Comparison of ENCODE assay signal across 8 mouse cellular contexts in the genomic region with DNA sequence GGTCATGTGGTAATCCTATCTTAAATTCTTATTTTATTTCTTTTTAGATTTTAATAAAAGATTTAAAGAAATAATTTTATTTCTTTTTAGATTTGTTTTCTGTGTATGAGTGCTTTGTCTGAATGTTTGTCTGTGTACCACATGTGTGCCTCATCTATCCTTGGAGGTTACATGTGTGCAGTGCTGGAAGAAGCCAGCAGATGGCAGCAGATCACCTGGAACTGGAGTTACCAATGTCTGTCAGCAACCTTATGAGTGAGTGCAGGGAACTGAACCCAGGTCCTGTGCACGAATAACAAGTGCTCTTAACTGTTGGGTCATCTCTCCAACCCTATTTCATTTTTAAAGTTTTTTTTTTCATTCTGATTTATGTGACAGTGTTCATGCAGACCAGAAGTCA. TPM values are rescaled to one million over a fixed set of nuclear protein-coding genes. Genes with fewer than 3 reads are reported as not detected.
DNase-seq lines count a peak whose midpoint lies in the region; ATAC-seq and TF ChIP-seq lines count a peak whose summit lies in the region.

No protein-coding gene starts in this region.

- no peaks in the 10 kb centered on the region for H3K27me3 ChIP-seq in hindbrain, embryonic 11.5 days (ENCODE audit: control insufficient read depth, insufficient read depth, low read length)
- no peaks in the 10 kb centered on the region for H3K27me3 ChIP-seq in hindbrain, embryonic 12.5 days
- no peaks in the 10 kb centered on the region for H3K27me3 ChIP-seq in E14TG2a.4 (ENCODE audit: insufficient read depth, low read length)
- no peaks in the 10 kb centered on the region for H3K27me3 ChIP-seq in limb, embryonic 14.5 days (ENCODE audit: control insufficient read depth, insufficient read depth, low read length)

- DNase-seq in hindbrain, embryonic 11.5 days (ENCODE audit: low spot score) = peak; percentile 76
- DNase-seq in adrenal gland, postnatal 36 days = peak; percentile 52 to 66
- peak; percentile 17 for DNase-seq in limb, embryonic 14.5 days (ENCODE audit: low spot score)
- DNase-seq in right cerebral cortex, adult 2 months (ENCODE audit: low spot score in 2 of 2) = peak; percentile 35 to 42
- no peak for DNase-seq in urinary bladder, postnatal 4 days (ENCODE audit: low spot score in 2 of 2)

- H3K4me1 ChIP-seq in hindbrain, embryonic 11.5 days (replicated peaks; ENCODE audit: control insufficient read depth, insufficient read depth, low read length) = no peaks in the 10 kb centered on the region; the same call in 1 of the 2 replicates
- H3K4me1 ChIP-seq in hindbrain, embryonic 12.5 days = no peaks in the 10 kb centered on the region
- H3K4me1 ChIP-seq in E14TG2a.4 (replicated peaks; ENCODE audit: low read depth, low read length) = peaks cover 51% of the 10 kb centered on the region
- no peaks in the 10 kb centered on the region for H3K4me1 ChIP-seq in limb, embryonic 14.5 days (ENCODE audit: control insufficient read depth, insufficient read depth, low read length)

- no peaks in the 10 kb centered on the region for H3K36me3 ChIP-seq in hindbrain, embryonic 11.5 days (ENCODE audit: control insufficient read depth, insufficient read depth, low read length)
- H3K36me3 ChIP-seq in hindbrain, embryonic 12.5 days = no peaks in the 10 kb centered on the region
- H3K36me3 ChIP-seq in E14TG2a.4 (ENCODE audit: insufficient read depth, low read length) = peaks cover 17% of the 10 kb centered on the region
- no peaks in the 10 kb centered on the region for H3K36me3 ChIP-seq in limb, embryonic 14.5 days (ENCODE audit: control insufficient read depth, insufficient read depth, low read length)

- no peak for ATAC-seq in hindbrain, embryonic 11.5 days (ENCODE audit: low FRiP score)
- no peak for ATAC-seq in hindbrain, embryonic 12.5 days (ENCODE audit: low FRiP score)
- peak; percentile 71 for ATAC-seq in erythroid progenitor cell, adult 5-6 weeks (replicated peaks; ENCODE audit: low FRiP score, poor library complexity, severe bottlenecking)
- no peak for ATAC-seq in limb, embryonic 14.5 days (ENCODE audit: low FRiP score, low read depth)

- no peak overlapping the region for H3K27ac ChIP-seq in hindbrain, embryonic 11.5 days (ENCODE audit: low read depth, low read length)
- H3K27ac ChIP-seq in hindbrain, embryonic 12.5 days = no peak overlapping the region
- H3K27ac ChIP-seq in limb, embryonic 14.5 days (replicated peaks; ENCODE audit: low read depth, low read length) = no peak overlapping the region

- no peaks in the 10 kb centered on the region for H3K9me3 ChIP-seq in hindbrain, embryonic 11.5 days (ENCODE audit: control insufficient read depth, low read length)
- H3K9me3 ChIP-seq in hindbrain, embryonic 12.5 days (replicated peaks) = no peaks in the 10 kb centered on the region; the same call in 1 of the 2 replicates
- H3K9me3 ChIP-seq in E14TG2a.4 (ENCODE audit: low read length) = no peaks in the 10 kb centered on the region
- H3K9me3 ChIP-seq in limb, embryonic 14.5 days (ENCODE audit: control insufficient read depth, low read length) = no peaks in the 10 kb centered on the region

- H3K9ac ChIP-seq in hindbrain, embryonic 11.5 days (ENCODE audit: low read depth, low read length) = no peak overlapping the region
- no peak overlapping the region for H3K9ac ChIP-seq in hindbrain, embryonic 12.5 days
- H3K9ac ChIP-seq in limb, embryonic 14.5 days (ENCODE audit: low read depth, low read length, severe bottlenecking) = no peak overlapping the region

- TF ChIP-seq POLR2A in limb, embryonic 14.5 days (IDR thresholded peaks at IDR 0.05; ENCODE audit: borderline replicate concordance, extremely low read depth, insufficient read depth, insufficient read length) = no peak

- WGBS in hindbrain, embryonic 11.5 days = 81% methylated on average over 1 of the region's 1 CpGs
- 91% methylated on average over 1 of the region's 1 CpGs for WGBS in hindbrain, embryonic 12.5 days
- 83% methylated on average over 1 of the region's 1 CpGs for WGBS in limb, embryonic 14.5 days

- H3K4me2 ChIP-seq in hindbrain, embryonic 11.5 days (replicated peaks; ENCODE audit: low read depth, low read length) = no peak overlapping the region
- no peak overlapping the region for H3K4me2 ChIP-seq in hindbrain, embryonic 12.5 days (replicated peaks)
- H3K4me2 ChIP-seq in limb, embryonic 14.5 days (replicated peaks; ENCODE audit: low read depth, low read length, severe bottlenecking) = no peak overlapping the region

- peak; percentile 71 for TF ChIP-seq CTCF in E14TG2a.4 (conservative IDR thresholded peaks at IDR 0.05; ENCODE audit: low read length)

- no peak overlapping the region for H3K4me3 ChIP-seq in hindbrain, embryonic 11.5 days (ENCODE audit: low read depth, low read length)
- H3K4me3 ChIP-seq in hindbrain, embryonic 12.5 days = no peak overlapping the region
- H3K4me3 ChIP-seq in E14TG2a.4 (replicated peaks; ENCODE audit: low read length) = no peak overlapping the region
- no peak overlapping the region for H3K4me3 ChIP-seq in limb, embryonic 14.5 days (replicated peaks; ENCODE audit: low read length)

RNA-seq across cellular contexts. Expression of a gene that starts 35.1 kb away (rescaled TPM):
- 1.9 and 2.1 TPM in 2 replicates for polyA plus RNA-seq in hindbrain, embryonic 11.5 days (2014; fragmentation: Nextera tagmentation; extraction: Ambion mirVana)
- 1.1 and 2.0 TPM in 2 replicates for polyA plus RNA-seq in hindbrain, embryonic 12.5 days (2016; fragmentation: Nextera tagmentation; extraction: Ambion mirVana)
- under 1 TPM in 1 of 2 experiments, not detected in 1; 0.33 TPM for total RNA-seq in adrenal gland, postnatal 36 days (2021)
- 3.8 and 6.1 TPM in 2 replicates for total RNA-seq in erythroid progenitor cell, adult 5-6 weeks (2015; ENCODE audit: low replicate concordance)
- total RNA-seq in erythroid progenitor cell, adult 5-6 weeks (2017; ENCODE audit: low replicate concordance) = 4.4 and 4.9 TPM in 2 replicates
- polyA plus RNA-seq in limb, embryonic 14.5 days (2012; rRNA removed) = 7.0 and 8.0 TPM in 2 replicates
- 10.0 and 13.1 TPM in 2 replicates for polyA plus RNA-seq in limb, embryonic 14.5 days (2014; fragmentation: Nextera tagmentation; extraction: Ambion mirVana)

RNA-seq across cellular contexts. Expression of a gene that starts 47.2 kb away (rescaled TPM):
- 20.2 and 23.3 TPM in 2 replicates for polyA plus RNA-seq in hindbrain, embryonic 11.5 days (2014; fragmentation: Nextera tagmentation; extraction: Ambion mirVana)
- polyA plus RNA-seq in hindbrain, embryonic 12.5 days (2016; fragmentation: Nextera tagmentation; extraction: Ambion mirVana) = 35.6 and 37.3 TPM in 2 replicates
- total RNA-seq in adrenal gland, postnatal 36 days (2021) = 10 to 100 TPM; 10.4 to 12.7 TPM
- not detected in 2 replicates for total RNA-seq in erythroid progenitor cell, adult 5-6 weeks (2015; ENCODE audit: low replicate concordance)
- under 0.01 TPM in 1 of 2 replicates, not detected in the other for total RNA-seq in erythroid progenitor cell, adult 5-6 weeks (2017; ENCODE audit: low replicate concordance)
- polyA plus RNA-seq in limb, embryonic 14.5 days (2012; rRNA removed) = 57.7 and 78.8 TPM in 2 replicates
- 39.1 and 42.0 TPM in 2 replicates for polyA plus RNA-seq in limb, embryonic 14.5 days (2014; fragmentation: Nextera tagmentation; extraction: Ambion mirVana)

RNA-seq across cellular contexts. Expression of a gene that starts 50.7 kb away (rescaled TPM):
- 148 and 157 TPM in 2 replicates for polyA plus RNA-seq in hindbrain, embryonic 11.5 days (2014; fragmentation: Nextera tagmentation; extraction: Ambion mirVana)
- polyA plus RNA-seq in hindbrain, embryonic 12.5 days (2016; fragmentation: Nextera tagmentation; extraction: Ambion mirVana) = 159 TPM in 2 replicates
- total RNA-seq in adrenal gland, postnatal 36 days (2021) = 100 to 1,000 TPM in 1 of 2 experiments, 10 to 100 TPM in 1; 97.3 to 110 TPM
- 84.0 and 100 TPM in 2 replicates for total RNA-seq in erythroid progenitor cell, adult 5-6 weeks (2015; ENCODE audit: low replicate concordance)
- 21.3 and 46.2 TPM in 2 replicates for total RNA-seq in erythroid progenitor cell, adult 5-6 weeks (2017; ENCODE audit: low replicate concordance)
- 176 and 197 TPM in 2 replicates for polyA plus RNA-seq in limb, embryonic 14.5 days (2012; rRNA removed)
- polyA plus RNA-seq in limb, embryonic 14.5 days (2014; fragmentation: Nextera tagmentation; extraction: Ambion mirVana) = 120 and 134 TPM in 2 replicates

Comparison
In these comparisons a context has a peak if more than half of its experiments do, and no peak if none do; other contexts are left out.
1. DNase-seq: peak in hindbrain, embryonic 11.5 days (single experiment), adrenal gland, postnatal 36 days (2 of 2), limb, embryonic 14.5 days (single experiment) and right cerebral cortex, adult 2 months (2 of 2); none in urinary bladder, postnatal 4 days (0 of 2).